ENCODE assay signal across 8 mouse cellular contexts in the genomic region with DNA sequence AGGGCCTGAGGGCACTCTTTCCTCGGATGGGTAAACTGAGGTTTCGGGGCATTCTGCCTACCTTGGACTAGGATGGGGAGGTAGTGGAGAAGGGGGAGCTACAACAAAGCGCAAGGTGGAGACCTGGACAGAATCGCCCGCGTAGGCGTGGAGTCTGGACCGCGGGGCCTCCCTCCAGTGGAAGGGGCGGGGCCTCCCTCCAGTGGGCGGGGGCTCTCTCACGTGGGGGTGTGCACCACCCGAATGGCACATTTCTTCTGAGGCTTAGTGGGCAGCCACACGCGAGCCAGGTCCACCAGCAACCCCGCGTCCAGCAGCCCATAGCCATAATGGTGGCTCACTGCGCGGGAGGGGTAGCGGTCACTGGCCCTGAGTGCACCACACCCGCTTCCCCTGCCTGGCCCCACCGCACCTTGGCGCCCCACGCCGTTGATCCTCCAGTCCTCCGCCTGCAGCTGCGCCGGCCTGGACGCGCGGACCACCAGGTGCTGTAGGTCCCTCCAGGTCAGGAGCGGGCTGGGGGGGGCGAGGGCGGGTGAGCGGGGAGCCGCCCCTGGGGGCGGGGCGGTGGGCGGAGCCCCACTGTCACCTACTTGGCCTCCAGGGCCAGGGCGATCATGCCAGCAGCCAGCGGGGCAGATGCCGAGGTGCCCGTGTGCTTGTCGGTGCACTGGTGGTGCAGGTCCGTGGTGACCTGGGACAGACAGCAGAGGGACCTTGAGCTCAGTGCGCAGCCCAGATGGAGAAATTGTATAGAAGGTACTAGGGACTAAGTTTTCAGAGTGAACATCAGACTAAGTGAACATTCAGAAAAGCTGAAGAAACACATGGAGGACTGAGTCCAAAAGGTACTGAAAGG. TPM values are rescaled to one million over a fixed set of nuclear protein-coding genes. Genes with fewer than 3 reads are reported as not detected.
DNase-seq lines count a peak whose midpoint lies in the region; ATAC-seq and TF ChIP-seq lines count a peak whose summit lies in the region.

No protein-coding gene starts in this region.

- no peaks in the 10 kb centered on the region for H3K9me3 ChIP-seq in heart, embryonic 15.5 days (replicated peaks)
- H3K9me3 ChIP-seq in kidney, postnatal 0 days (replicated peaks; ENCODE audit: low read length), result no peaks in the 10 kb centered on the region

- H3K9ac ChIP-seq in heart, embryonic 15.5 days, result peak overlapping the region; percentile 62
- H3K9ac ChIP-seq in kidney, postnatal 0 days (ENCODE audit: low read depth, low read length), result peak overlapping the region; percentile 63

- DNase-seq in CD4-positive helper T cell, adult 2 months (ENCODE audit: low read depth, low spot score), result peak; percentile 78
- DNase-seq in adrenal gland, postnatal 14 days, result peak; percentile 88
- DNase-seq in kidney, postnatal 0 days (ENCODE audit: low spot score), result peak; percentile 33
- DNase-seq in lung, postnatal 4 days, result peak; percentile 81 to 82
- DNase-seq in retina, postnatal 7 days (ENCODE audit: low read depth, low spot score), result peak; percentile 62
- peak; percentile 80 for DNase-seq in yolk sac, embryonic 10.5 days (ENCODE audit: low spot score)

- H3K4me3 ChIP-seq in embryonic fibroblast, embryonic 13.5 days (ENCODE audit: insufficient read depth, low read length), result peak overlapping the region; percentile 49
- H3K4me3 ChIP-seq in heart, embryonic 15.5 days, result peak overlapping the region; percentile 64
- peak overlapping the region; percentile 56 for H3K4me3 ChIP-seq in kidney, postnatal 0 days (replicated peaks; ENCODE audit: low read depth, low read length)

- peak overlapping the region; percentile 98 for H3K4me2 ChIP-seq in heart, embryonic 15.5 days
- peak overlapping the region; percentile 95 for H3K4me2 ChIP-seq in kidney, postnatal 0 days (ENCODE audit: low read length)

- peak; percentile 48 for ATAC-seq in heart, embryonic 15.5 days (replicated peaks; ENCODE audit: insufficient number of reproducible peaks, insufficient read depth, low FRiP score, low read depth)
- peak; percentile 38 for ATAC-seq in kidney, postnatal 0 days (replicated peaks; ENCODE audit: low FRiP score, low read depth)

- no peak for TF ChIP-seq CTCF in embryonic fibroblast, embryonic 13.5 days (IDR thresholded peaks at IDR 0.05; ENCODE audit: borderline replicate concordance, insufficient read depth, low read length)
- TF ChIP-seq CTCF in kidney, postnatal 0 days (IDR thresholded peaks at IDR 0.05; ENCODE audit: low read depth), result no peak

- H3K27ac ChIP-seq in embryonic fibroblast, embryonic 13.5 days (ENCODE audit: insufficient read depth, low read length), result no peak overlapping the region
- H3K27ac ChIP-seq in heart, embryonic 15.5 days, result no peak overlapping the region
- H3K27ac ChIP-seq in kidney, postnatal 0 days, result peak overlapping the region; percentile 43; the same call in 1 of the 2 replicates

- H3K36me3 ChIP-seq in heart, embryonic 15.5 days, result peaks cover 3% of the 10 kb centered on the region; the same call in 1 of the 2 replicates
- H3K36me3 ChIP-seq in kidney, postnatal 0 days (ENCODE audit: insufficient read depth, low read length), result no peaks in the 10 kb centered on the region

- 1% methylated on average over 46 of the region's 46 CpGs for WGBS in heart, embryonic 15.5 days
- under 1% methylated on average over 44 of the region's 46 CpGs for WGBS in kidney, postnatal 0 days

- no peaks in the 10 kb centered on the region; the same call in 1 of the 2 replicates for H3K4me1 ChIP-seq in embryonic fibroblast, embryonic 13.5 days (ENCODE audit: control insufficient read depth, insufficient read depth, low read length)
- H3K4me1 ChIP-seq in heart, embryonic 15.5 days (replicated peaks), result peaks cover 26% of the 10 kb centered on the region
- H3K4me1 ChIP-seq in kidney, postnatal 0 days (replicated peaks; ENCODE audit: insufficient read depth, low read length), result peaks cover 20% of the 10 kb centered on the region

- TF ChIP-seq POLR2A in embryonic fibroblast, embryonic 13.5 days (IDR thresholded peaks at IDR 0.05; ENCODE audit: low read depth, low read length), result peak; percentile 55

- H3K27me3 ChIP-seq in heart, embryonic 15.5 days, result peaks cover 19% of the 10 kb centered on the region; the same call in 1 of the 2 replicates
- H3K27me3 ChIP-seq in kidney, postnatal 0 days (ENCODE audit: insufficient read depth, low read length), result no peaks in the 10 kb centered on the region

RNA-seq across cellular contexts. Expression of a gene that starts 3.2 kb away (rescaled TPM):
- total RNA-seq in adrenal gland, postnatal 14 days (2021), result 26.9 and 27.9 TPM in 2 replicates
- 16.4 and 18.6 TPM in 2 replicates for polyA plus RNA-seq in embryonic fibroblast, embryonic 13.5 days (2011; ENCODE audit: insufficient read length, low read depth, missing spikeins)
- 32.4 and 36.8 TPM in 2 replicates for polyA plus RNA-seq in heart, embryonic 15.5 days (2015; fragmentation: Nextera tagmentation; extraction: Ambion mirVana)
- polyA plus RNA-seq in kidney, postnatal 0 days (2015; fragmentation: Nextera tagmentation; extraction: Ambion mirVana), result 52.2 and 53.6 TPM in 2 replicates

RNA-seq across cellular contexts. Expression of a gene that starts 5.8 kb away (rescaled TPM):
- 3.9 and 4.7 TPM in 2 replicates for total RNA-seq in adrenal gland, postnatal 14 days (2021)
- polyA plus RNA-seq in embryonic fibroblast, embryonic 13.5 days (2011; ENCODE audit: insufficient read length, low read depth, missing spikeins), result 0.42 and 0.81 TPM in 2 replicates
- 1.3 and 1.5 TPM in 2 replicates for polyA plus RNA-seq in heart, embryonic 15.5 days (2015; fragmentation: Nextera tagmentation; extraction: Ambion mirVana)
- 5.4 and 5.9 TPM in 2 replicates for polyA plus RNA-seq in kidney, postnatal 0 days (2015; fragmentation: Nextera tagmentation; extraction: Ambion mirVana)

RNA-seq across cellular contexts. Expression of a gene that starts 6.3 kb away (rescaled TPM):
- total RNA-seq in adrenal gland, postnatal 14 days (2021), result 16.0 and 45.2 TPM in 2 replicates
- polyA plus RNA-seq in embryonic fibroblast, embryonic 13.5 days (2011; ENCODE audit: insufficient read length, low read depth, missing spikeins), result 1.5 and 1.7 TPM in 2 replicates
- 1.6 and 3.4 TPM in 2 replicates for polyA plus RNA-seq in heart, embryonic 15.5 days (2015; fragmentation: Nextera tagmentation; extraction: Ambion mirVana)
- polyA plus RNA-seq in kidney, postnatal 0 days (2015; fragmentation: Nextera tagmentation; extraction: Ambion mirVana), result 11.7 and 12.1 TPM in 2 replicates

RNA-seq across cellular contexts. Expression of a gene that starts 24.7 kb away (rescaled TPM):
- 8.4 and 10.9 TPM in 2 replicates for total RNA-seq in adrenal gland, postnatal 14 days (2021)
- polyA plus RNA-seq in embryonic fibroblast, embryonic 13.5 days (2011; ENCODE audit: insufficient read length, low read depth, missing spikeins), result 22.9 and 30.1 TPM in 2 replicates
- 10.9 and 12.7 TPM in 2 replicates for polyA plus RNA-seq in heart, embryonic 15.5 days (2015; fragmentation: Nextera tagmentation; extraction: Ambion mirVana)
- 3.0 and 3.2 TPM in 2 replicates for polyA plus RNA-seq in kidney, postnatal 0 days (2015; fragmentation: Nextera tagmentation; extraction: Ambion mirVana)

RNA-seq across cellular contexts. Expression of a gene that starts 27.7 kb away (rescaled TPM):
- total RNA-seq in adrenal gland, postnatal 14 days (2021), result 1.5 and 4.4 TPM in 2 replicates
- 2.5 and 3.7 TPM in 2 replicates for polyA plus RNA-seq in embryonic fibroblast, embryonic 13.5 days (2011; ENCODE audit: insufficient read length, low read depth, missing spikeins)
- 0.96 and 2.1 TPM in 2 replicates for polyA plus RNA-seq in heart, embryonic 15.5 days (2015; fragmentation: Nextera tagmentation; extraction: Ambion mirVana)
- 0.51 and 0.86 TPM in 2 replicates for polyA plus RNA-seq in kidney, postnatal 0 days (2015; fragmentation: Nextera tagmentation; extraction: Ambion mirVana)

Comparison
In these comparisons a context has a peak if more than half of its experiments do, and no peak if none do; other contexts are left out.
1. DNase-seq: peak in every context shown above with its lines; median percentile 88 in adrenal gland, postnatal 14 days; 82 in lung, postnatal 4 days; 80 in yolk sac, embryonic 10.5 days; 78 in CD4-positive helper T cell, adult 2 months; 62 in retina, postnatal 7 days; 33 in kidney, postnatal 0 days.